Mouse (Mus musculus) heart, embryonic 14.5 days (tissue): Measurements from ENCODE around the gene Tmem40. TPM values are rescaled to one million over a fixed set of nuclear protein-coding genes. Genes with fewer than 3 reads are reported as not detected.

ENCODE experiments used
- ATAC-seq: fragments of 200-750 bp; cut with Nextera tagmentation; 2 replicates; pipeline ENCODE4 v1.8.0; 2017; ENCODE audit warnings: low read depth, moderate TSS enrichment; ENCODE audit not compliant: insufficient number of reproducible peaks, insufficient read depth, low FRiP score
- H3K27ac ChIP-seq, 2 experiments: fragments of 200-500 bp in 1 of 2; fragments of 300-500 bp in 1 of 2; sonication (generic) in 1 of 2; replicated peaks in 1 of 2; 2 replicates each; pipeline ENCODE4 v1.5.1; 2012 to 2014; ENCODE audit warnings: low read depth in 2 of 2, low read length in 2 of 2, control low read depth in 1 of 2, mild to moderate bottlenecking in 1 of 2, mixed read lengths in 1 of 2; ENCODE audit not compliant: control insufficient read depth in 1 of 2, insufficient read depth in 1 of 2
- H3K27me3 ChIP-seq: fragments of 300-500 bp; sonication (generic); 2 replicates; pipeline ENCODE4 v1.6.1; 2014; ENCODE audit warnings: mild to moderate bottlenecking, low read length, control low read depth; ENCODE audit not compliant: control insufficient read depth, insufficient read depth
- H3K36me3 ChIP-seq: fragments of 300-500 bp; sonication (generic); 2 replicates; pipeline ENCODE4 v1.6.1; 2014; ENCODE audit warnings: mild to moderate bottlenecking, control low read depth, low read length, mixed read lengths; ENCODE audit not compliant: control insufficient read depth, insufficient read depth
- H3K4me1 ChIP-seq, 2 experiments: fragments of 200-500 bp in 1 of 2; fragments of 300-500 bp in 1 of 2; sonication (generic) in 1 of 2; 2 replicates each; pipeline ENCODE4 v1.6.1; 2012 to 2014; ENCODE audit warnings: low read length in 2 of 2, control low read depth in 1 of 2, mixed read lengths in 1 of 2; ENCODE audit not compliant: control insufficient read depth in 2 of 2, insufficient read depth in 2 of 2
- H3K4me2 ChIP-seq: fragments of 300-500 bp; sonication (generic); 2 replicates; pipeline ENCODE4 v1.6.1; 2014; ENCODE audit warnings: mild to moderate bottlenecking, low read length
- H3K4me3 ChIP-seq, 2 experiments: fragments of 200-500 bp in 1 of 2; fragments of 300-500 bp in 1 of 2; sonication (generic) in 1 of 2; 2 replicates each; pipeline ENCODE4 v1.5.1; 2012 to 2014; ENCODE audit warnings: low read length in 2 of 2, mild to moderate bottlenecking in 2 of 2, control low read depth in 1 of 2, low read depth in 1 of 2, moderate library complexity in 1 of 2; ENCODE audit not compliant: control insufficient read depth in 1 of 2, insufficient read depth in 1 of 2
- H3K9ac ChIP-seq: fragments of 300-500 bp; sonication (generic); 2 replicates; pipeline ENCODE4 v1.6.1; 2014; ENCODE audit warnings: mild to moderate bottlenecking, low read length
- H3K9me3 ChIP-seq: fragments of 300-500 bp; sonication (generic); 2 replicates; pipeline ENCODE4 v1.6.1; 2016; ENCODE audit warnings: low read length, control low read depth; ENCODE audit not compliant: control insufficient read depth
- WGBS: fragments of 180-500 bp; shearing (Covaris S2); extraction: QIAGEN DNeasy Blood & Tissue Kit; methylation state at CpG from one replicate; pipeline ENCODE4 v1.1.7; 2014; 5-methylcytosine and 5-hydroxymethylcytosine counted together
- polyA plus RNA-seq: library from polyadenylated mRNA; unstranded; fragments of >200 nt; fragmentation: Nextera tagmentation; extraction: Ambion mirVana; gene quantifications from 2 replicates; pipeline ENCODE4 v1.2.1, GENCODE M21; 2014

Gene Tmem40
- polyA plus RNA-seq, 1 experiment from 2014 or later, result 0.55 TPM

GRCm38 (mm10) chr6:115746326-115746725, 15.9 kb downstream of the Tmem40 start:
- Histone ChIP-seq H3K27ac (no peak overlapping the region), H3K9me3 (no peaks in the 10 kb centered on the region), H3K4me2 (no peak overlapping the region), H3K36me3 (no peaks in the 10 kb centered on the region), H3K4me1 (no peaks in the 10 kb centered on the region), H3K9ac (no peak overlapping the region), H3K27me3 (no peaks in the 10 kb centered on the region), H3K4me3 (no peak overlapping the region)
- ATAC-seq, result no peak
- 68% methylated on average over 1 of the region's 1 CpGs for WGBS

GRCm38 (mm10) chr6:115743569-115743968, 18.6 kb downstream of the Tmem40 start:
- no peak overlapping the region for H3K4me2 ChIP-seq
- H3K9ac ChIP-seq, result no peak overlapping the region
- WGBS, result 5% methylated on average over 1 of the region's 1 CpGs
- no peaks in the 10 kb centered on the region for H3K27me3 ChIP-seq
- H3K4me3 ChIP-seq, result no peak overlapping the region
- H3K9me3 ChIP-seq, result no peaks in the 10 kb centered on the region
- no peak overlapping the region for H3K27ac ChIP-seq
- peak; percentile 50; the same call in 1 of the 2 replicates for ATAC-seq
- H3K36me3 ChIP-seq, result no peaks in the 10 kb centered on the region
- no peaks in the 10 kb centered on the region for H3K4me1 ChIP-seq

- Histone ChIP-seq H3K9ac (no peak overlapping the region), H3K4me2 (no peak overlapping the region)
- WGBS, result 87% methylated on average over 5 of the region's 5 CpGs
Observed at GRCm38 (mm10) chr6:115739056-115739455, 23.2 kb downstream of the Tmem40 start.

GRCm38 (mm10) chr6:115734909-115735308, 27.3 kb downstream of the Tmem40 start:
- no peaks in the 10 kb centered on the region for H3K36me3 ChIP-seq
- no peak for ATAC-seq

More at GRCm38 (mm10) chr6:115739056-115739455, 23.2 kb downstream of the Tmem40 start:
- no peak overlapping the region for H3K4me3 ChIP-seq
- H3K9me3 ChIP-seq, result peaks cover 6% of the 10 kb centered on the region; the same call in 1 of the 2 replicates
- no peaks in the 10 kb centered on the region for H3K4me1 ChIP-seq
- no peaks in the 10 kb centered on the region for H3K36me3 ChIP-seq
- no peaks in the 10 kb centered on the region for H3K27me3 ChIP-seq
- no peak overlapping the region for H3K27ac ChIP-seq
- no peak for ATAC-seq

GRCm38 (mm10) chr6:115732341-115732928, 29.8 kb downstream of the Tmem40 start:
- ATAC-seq, result no peak

More at GRCm38 (mm10) chr6:115734909-115735308, 27.3 kb downstream of the Tmem40 start:
- no peak overlapping the region for H3K4me3 ChIP-seq
- no peaks in the 10 kb centered on the region for H3K27me3 ChIP-seq
- H3K4me1 ChIP-seq, result peaks cover 3 to 11% of the 10 kb centered on the region in 2 experiments; a peak in 3 of 4 replicates
- no peak overlapping the region for H3K9ac ChIP-seq
- H3K27ac ChIP-seq, result no peak overlapping the region
- peaks cover 6% of the 10 kb centered on the region; the same call in 1 of the 2 replicates for H3K9me3 ChIP-seq
- WGBS, result 74% methylated on average over 4 of the region's 4 CpGs
- no peak overlapping the region for H3K4me2 ChIP-seq

GRCm38 (mm10) chr6:115730560-115731342, 31.5 kb downstream of the Tmem40 start:
- H3K9ac ChIP-seq, result no peak overlapping the region
- H3K4me3 ChIP-seq, result no peak overlapping the region
- no peak overlapping the region for H3K27ac ChIP-seq
- no peaks in the 10 kb centered on the region for H3K27me3 ChIP-seq
- WGBS, result 56% methylated on average over 20 of the region's 20 CpGs
- H3K9me3 ChIP-seq, result peaks cover 11% of the 10 kb centered on the region; the same call in 1 of the 2 replicates
- no peak for ATAC-seq
- 0 out of 2 replicates have a peak overlapping the region, but pooled peaks have one; percentile 24 for H3K4me2 ChIP-seq
- peaks cover 3 to 11% of the 10 kb centered on the region in 2 experiments; a peak in 3 of 4 replicates for H3K4me1 ChIP-seq
- H3K36me3 ChIP-seq, result no peaks in the 10 kb centered on the region

More at GRCm38 (mm10) chr6:115732341-115732928, 29.8 kb downstream of the Tmem40 start:
- Histone ChIP-seq H3K4me2 (no peak overlapping the region), H3K27ac (no peak overlapping the region), H3K4me3 (no peak overlapping the region), H3K9ac (no peak overlapping the region), H3K9me3 (peaks cover 8% of the 10 kb centered on the region; the same call in 1 of the 2 replicates), H3K36me3 (no peaks in the 10 kb centered on the region), H3K4me1 (peaks cover 3 to 11% of the 10 kb centered on the region in 2 experiments; a peak in 3 of 4 replicates), H3K27me3 (no peaks in the 10 kb centered on the region)
- WGBS, result 81% methylated on average over 22 of the region's 22 CpGs

- H3K27ac ChIP-seq, result no peak overlapping the region
- H3K4me1 ChIP-seq, result peaks cover 7 to 15% of the 10 kb centered on the region in 2 experiments
- WGBS, result 69% methylated on average over 2 of the region's 2 CpGs
- no peak overlapping the region for H3K9ac ChIP-seq
- 0 out of 2 replicates have a peak, but pooled peaks cover 5% of the 10 kb centered on the region for H3K9me3 ChIP-seq
- no peak overlapping the region for H3K4me3 ChIP-seq
- H3K27me3 ChIP-seq, result no peaks in the 10 kb centered on the region
- ATAC-seq, result no peak
- H3K4me2 ChIP-seq, result no peak overlapping the region
- no peaks in the 10 kb centered on the region for H3K36me3 ChIP-seq
Observed at GRCm38 (mm10) chr6:115727570-115727969, 34.6 kb downstream of the Tmem40 start.
